Mouse (Mus musculus) midbrain, embryonic 16.5 days (tissue): ENCODE measurements around the gene Sgcb. TPM values are rescaled to one million over a fixed set of nuclear protein-coding genes. Genes with fewer than 3 reads are reported as not detected.

Source experiments
- ATAC-seq: fragments of 200-750 bp; cut with Nextera tagmentation; 2 replicates; pipeline ENCODE4 v1.8.0; 2017; ENCODE audit warnings: moderate TSS enrichment
- H3K27ac ChIP-seq: fragments of 300-500 bp; sonication (generic); 2 replicates; pipeline ENCODE4 v1.5.1; 2014; ENCODE audit warnings: mild to moderate bottlenecking, low read length, mixed read lengths
- H3K27me3 ChIP-seq: fragments of 300-500 bp; sonication (generic); 2 replicates; pipeline ENCODE4 v1.6.1; 2014; ENCODE audit warnings: low read depth, low read length, mixed read lengths; ENCODE audit not compliant: control insufficient read depth, insufficient read depth
- H3K36me3 ChIP-seq: fragments of 300-500 bp; sonication (generic); 2 replicates; pipeline ENCODE4 v1.6.1; 2014; ENCODE audit warnings: mild to moderate bottlenecking, low read length, moderate library complexity, mixed read lengths; ENCODE audit not compliant: control insufficient read depth, insufficient read depth
- H3K4me1 ChIP-seq: fragments of 300-500 bp; sonication (generic); 2 replicates; pipeline ENCODE4 v1.6.1; 2014; ENCODE audit warnings: mild to moderate bottlenecking, low read length, mixed read lengths; ENCODE audit not compliant: control insufficient read depth, insufficient read depth
- H3K4me2 ChIP-seq: fragments of 300-500 bp; sonication (generic); 2 replicates; pipeline ENCODE4 v1.6.1; 2014; ENCODE audit warnings: mild to moderate bottlenecking, low read length, mixed read lengths
- H3K4me3 ChIP-seq: fragments of 300-500 bp; sonication (generic); 2 replicates; pipeline ENCODE4 v1.5.1; 2014; ENCODE audit warnings: low read depth, mild to moderate bottlenecking, low read length, moderate library complexity, mixed read lengths
- H3K9ac ChIP-seq: fragments of 300-500 bp; sonication (generic); 2 replicates; pipeline ENCODE4 v1.6.1; 2014; ENCODE audit warnings: low read depth, low read length, mixed read lengths
- H3K9me3 ChIP-seq: fragments of 300-500 bp; sonication (generic); replicated peaks from 2 replicates; pipeline ENCODE4 v1.6.1; 2014; ENCODE audit warnings: mild to moderate bottlenecking, low read length, mixed read lengths; ENCODE audit not compliant: control insufficient read depth, poor library complexity, severe bottlenecking
- WGBS: fragments of 180-500 bp; shearing (Covaris S2); extraction: QIAGEN DNeasy Blood & Tissue Kit; methylation state at CpG from one replicate; pipeline ENCODE4 v1.1.7; 2014; 5-methylcytosine and 5-hydroxymethylcytosine counted together
- polyA plus RNA-seq: library from polyadenylated mRNA; unstranded; fragments of >200 nt; fragmentation: Nextera tagmentation; extraction: Ambion mirVana; gene quantifications from 2 replicates; pipeline ENCODE4 v1.2.1, GENCODE M21; 2015

Sgcb gene
- polyA plus RNA-seq, 1 experiment from 2014 or later, result 47.5 TPM

DNA sequence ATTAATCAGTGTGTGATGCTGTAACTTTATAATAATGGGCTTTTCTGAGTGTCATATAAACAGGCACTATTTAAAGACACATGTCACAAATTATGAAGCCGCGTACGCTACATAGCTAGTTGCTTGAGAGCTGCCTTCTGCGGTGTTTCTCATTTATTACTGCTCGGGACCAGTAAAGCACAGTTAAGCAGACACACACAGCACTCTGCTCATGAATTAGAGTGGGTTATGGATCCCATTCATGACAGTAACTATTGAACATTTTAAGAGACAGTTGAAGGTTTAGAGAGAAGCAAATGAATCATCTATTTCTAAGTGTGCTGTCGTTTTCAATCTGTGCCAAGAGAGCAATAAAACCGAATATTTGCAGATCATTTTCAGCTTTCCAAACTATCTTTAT, 20.7 kb downstream of the Sgcb start:
- H3K36me3 ChIP-seq, result no peaks in the 10 kb centered on the region
- no peaks in the 10 kb centered on the region for H3K27me3 ChIP-seq
- no peaks in the 10 kb centered on the region for H3K9me3 ChIP-seq
- no peak overlapping the region for H3K9ac ChIP-seq
- no peak overlapping the region for H3K27ac ChIP-seq
- H3K4me2 ChIP-seq, result no peak overlapping the region
- 91% methylated on average over 7 of the region's 7 CpGs for WGBS
- no peak for ATAC-seq
- peaks cover 2% of the 10 kb centered on the region; the same call in 1 of the 2 replicates for H3K4me1 ChIP-seq
- H3K4me3 ChIP-seq, result no peak overlapping the region

DNA sequence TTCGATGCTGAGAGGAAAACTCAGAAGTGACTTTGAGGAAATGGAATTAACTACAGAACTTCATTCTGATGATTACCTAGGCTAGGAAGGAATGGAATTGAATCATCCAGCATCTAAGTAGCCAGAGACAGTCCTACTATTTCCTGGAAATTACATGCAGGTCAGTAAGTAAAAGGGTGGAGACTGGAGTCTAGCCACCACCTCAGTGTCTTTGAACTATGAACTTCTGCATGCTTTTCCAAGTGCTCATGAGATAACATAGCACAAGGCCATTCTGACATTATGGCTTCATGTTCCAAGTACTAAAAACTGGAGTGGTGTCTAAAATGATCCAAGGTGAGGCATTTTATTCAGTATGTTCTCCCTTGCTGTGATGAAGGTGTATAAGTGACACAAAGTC, 22.1 kb downstream of the Sgcb start:
- H3K4me1 ChIP-seq, result no peaks in the 10 kb centered on the region
- 80% methylated on average over 1 of the region's 1 CpGs for WGBS

DNA sequence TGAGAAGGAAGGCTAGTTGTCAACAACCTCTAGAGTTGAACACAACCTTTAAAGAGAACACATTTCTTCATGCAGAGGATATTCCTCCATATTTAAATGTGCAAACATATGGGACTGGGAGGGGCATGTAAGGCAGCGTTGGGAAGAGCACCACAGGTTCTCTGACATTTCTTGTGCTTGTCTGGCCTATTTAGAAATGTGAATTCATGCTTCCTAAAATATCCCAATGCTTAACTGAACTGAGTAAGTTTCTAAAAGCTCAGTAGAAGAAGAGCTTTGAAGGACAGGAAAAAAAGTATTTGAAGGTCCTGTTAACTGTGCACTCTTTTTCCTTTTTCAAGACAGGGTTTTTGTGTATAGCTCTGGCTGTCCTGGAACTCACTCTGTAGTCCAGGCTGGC, 28.6 kb downstream of the Sgcb start:
- no peaks in the 10 kb centered on the region for H3K36me3 ChIP-seq
- H3K9ac ChIP-seq, result no peak overlapping the region
- 97% methylated on average over 1 of the region's 1 CpGs for WGBS
- no peak overlapping the region for H3K27ac ChIP-seq
- H3K27me3 ChIP-seq, result no peaks in the 10 kb centered on the region
- H3K9me3 ChIP-seq, result no peaks in the 10 kb centered on the region
- H3K4me3 ChIP-seq, result no peak overlapping the region
- no peak overlapping the region for H3K4me2 ChIP-seq
- H3K4me1 ChIP-seq, result no peaks in the 10 kb centered on the region
- ATAC-seq, result no peak

More for the DNA sequence above, 22.1 kb downstream of the Sgcb start:
- Histone ChIP-seq H3K4me2 (no peak overlapping the region), H3K9ac (no peak overlapping the region), H3K4me3 (no peak overlapping the region), H3K27ac (no peak overlapping the region), H3K27me3 (no peaks in the 10 kb centered on the region), H3K36me3 (no peaks in the 10 kb centered on the region), H3K9me3 (no peaks in the 10 kb centered on the region)
- no peak for ATAC-seq

- Histone ChIP-seq H3K9ac (no peak overlapping the region), H3K36me3 (no peaks in the 10 kb centered on the region), H3K4me2 (no peak overlapping the region), H3K4me3 (no peak overlapping the region), H3K4me1 (no peaks in the 10 kb centered on the region), H3K27ac (no peak overlapping the region), H3K27me3 (no peaks in the 10 kb centered on the region), H3K9me3 (peaks cover 4% of the 10 kb centered on the region; the same call in 1 of the 2 replicates)
- WGBS, result 73% methylated on average over 7 of the region's 7 CpGs
- ATAC-seq, result no peak
These were observed 32.4 kb downstream of the Sgcb start for GRCm38 (mm10) chr5:73615211-73615610.

GRCm38 (mm10) chr5:73613296-73613695, 34.3 kb downstream of the Sgcb start:
- WGBS, result 93% methylated on average over 8 of the region's 8 CpGs
- Histone ChIP-seq H3K36me3 (no peaks in the 10 kb centered on the region), H3K9ac (no peak overlapping the region), H3K4me1 (no peaks in the 10 kb centered on the region), H3K27me3 (no peaks in the 10 kb centered on the region), H3K27ac (no peak overlapping the region), H3K4me2 (no peak overlapping the region), H3K9me3 (peaks cover 4% of the 10 kb centered on the region; the same call in 1 of the 2 replicates), H3K4me3 (no peak overlapping the region)
- ATAC-seq, result no peak

DNA sequence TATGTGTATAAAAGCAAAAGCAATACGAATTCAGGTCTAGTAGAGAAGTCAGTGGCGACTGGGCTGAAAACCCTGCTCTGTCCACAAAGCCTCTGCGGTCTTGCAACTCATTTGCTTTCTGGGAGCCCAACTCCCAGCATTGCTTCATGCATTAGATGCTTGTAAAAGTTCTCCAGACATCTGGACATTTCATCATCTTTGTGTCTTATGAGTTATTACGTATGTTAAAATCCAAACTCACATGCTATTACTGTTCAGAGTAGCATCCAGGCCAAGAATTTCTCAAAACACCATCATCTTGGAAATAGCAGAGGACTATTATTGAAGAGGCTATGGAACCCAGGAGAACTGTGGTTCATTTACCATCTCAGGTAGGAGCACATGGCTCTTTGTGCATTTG, 36.5 kb downstream of the Sgcb start:
- H3K36me3 ChIP-seq, result no peaks in the 10 kb centered on the region
- no peaks in the 10 kb centered on the region for H3K4me1 ChIP-seq
- H3K27me3 ChIP-seq, result no peaks in the 10 kb centered on the region
- WGBS, result 94% methylated on average over 4 of the region's 4 CpGs
- H3K9me3 ChIP-seq, result peaks cover 4% of the 10 kb centered on the region; the same call in 1 of the 2 replicates
- H3K9ac ChIP-seq, result no peak overlapping the region
- no peak overlapping the region for H3K4me3 ChIP-seq
- no peak overlapping the region for H3K27ac ChIP-seq
- H3K4me2 ChIP-seq, result no peak overlapping the region
- ATAC-seq, result no peak

- 92% methylated on average over 6 of the region's 6 CpGs for WGBS
- Histone ChIP-seq H3K4me3 (no peak overlapping the region), H3K9me3 (no peaks in the 10 kb centered on the region), H3K9ac (no peak overlapping the region), H3K27ac (no peak overlapping the region), H3K36me3 (no peaks in the 10 kb centered on the region), H3K4me2 (no peak overlapping the region), H3K4me1 (no peaks in the 10 kb centered on the region; the same call in 1 of the 2 replicates), H3K27me3 (no peaks in the 10 kb centered on the region)
- ATAC-seq, result no peak
These were observed 42.6 kb downstream of the Sgcb start for GRCm38 (mm10) chr5:73604964-73605363.

DNA sequence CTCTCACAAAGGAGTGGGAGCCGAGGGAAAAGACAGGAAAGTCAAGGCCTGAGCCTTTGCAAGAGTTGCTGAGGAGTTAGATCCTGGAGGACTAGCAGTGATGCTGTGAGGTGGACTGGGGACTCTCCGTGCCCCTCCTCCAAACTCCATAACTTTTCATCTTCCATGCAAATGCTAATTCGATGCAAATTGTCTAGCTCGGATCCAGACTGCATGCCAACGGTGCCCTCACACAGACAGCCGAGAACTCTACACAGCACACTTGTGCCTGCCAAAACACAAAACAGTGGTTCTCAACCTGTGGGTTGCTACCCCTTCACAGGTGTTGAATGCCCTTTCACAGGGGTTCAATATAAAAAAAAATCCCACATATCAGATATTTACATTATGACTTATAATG, 43.0 kb downstream of the Sgcb start:
- Histone ChIP-seq H3K4me2 (no peak overlapping the region), H3K4me1 (no peaks in the 10 kb centered on the region; the same call in 1 of the 2 replicates), H3K9me3 (no peaks in the 10 kb centered on the region), H3K27me3 (no peaks in the 10 kb centered on the region), H3K9ac (no peak overlapping the region), H3K27ac (no peak overlapping the region), H3K4me3 (no peak overlapping the region), H3K36me3 (no peaks in the 10 kb centered on the region)
- ATAC-seq, result no peak
- WGBS, result 75% methylated on average over 6 of the region's 6 CpGs

DNA sequence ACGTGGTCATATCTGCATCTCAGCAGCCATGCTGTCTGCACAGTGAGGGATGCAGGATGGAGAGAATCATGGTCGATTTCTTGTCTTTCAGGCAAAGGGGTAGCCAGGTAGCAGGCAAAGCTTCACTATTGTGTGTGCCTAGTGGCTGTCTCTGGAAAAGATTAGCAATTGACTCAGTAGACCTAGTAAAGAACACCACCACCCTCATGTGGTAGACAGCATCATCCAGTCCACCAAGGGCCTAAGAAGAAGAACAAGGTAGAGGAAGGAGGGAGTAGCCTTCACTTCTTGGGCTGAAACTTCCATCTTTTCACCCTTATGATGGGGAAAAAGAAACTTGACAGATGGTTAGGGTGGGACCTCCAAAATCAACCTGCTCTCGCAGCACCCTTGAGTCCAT, 44.7 kb downstream of the Sgcb start:
- Histone ChIP-seq H3K4me3 (no peak overlapping the region), H3K9me3 (no peaks in the 10 kb centered on the region), H3K27ac (no peak overlapping the region), H3K9ac (no peak overlapping the region), H3K36me3 (no peaks in the 10 kb centered on the region), H3K4me1 (peaks cover 6% of the 10 kb centered on the region; the same call in 1 of the 2 replicates), H3K4me2 (no peak overlapping the region), H3K27me3 (no peaks in the 10 kb centered on the region)
- 85% methylated on average over 3 of the region's 3 CpGs for WGBS
- no peak for ATAC-seq
